Mouse (Mus musculus) stomach, postnatal 0 days (tissue): ENCODE results near the gene Pdp2. TPM values are rescaled to one million over a fixed set of nuclear protein-coding genes. Genes with fewer than 3 reads are reported as not detected.

Experiments used
- ATAC-seq: fragments of 200-750 bp; cut with Nextera tagmentation; 2 replicates; pipeline ENCODE4 v1.8.0; 2017; ENCODE audit not compliant: low FRiP score, low TSS enrichment
- DNase-seq: peaks from one replicate; pipeline ENCODE4 v3.0.0-alpha.2; 2016; ENCODE audit warnings: low spot score
- H3K27ac ChIP-seq: fragments of 300-500 bp; sonication (generic); replicated peaks from 2 replicates; pipeline ENCODE4 v1.5.1; 2014; ENCODE audit warnings: mild to moderate bottlenecking, control low read depth
- H3K27me3 ChIP-seq: fragments of 300-500 bp; sonication (generic); 2 replicates; pipeline ENCODE4 v1.6.1; 2014; ENCODE audit warnings: low read length; ENCODE audit not compliant: control insufficient read depth, insufficient read depth
- H3K36me3 ChIP-seq: fragments of 300-500 bp; sonication (generic); 2 replicates; pipeline ENCODE4 v1.6.1; 2014; ENCODE audit warnings: low read length, mixed read lengths; ENCODE audit not compliant: control insufficient read depth, insufficient read depth
- H3K4me1 ChIP-seq: fragments of 300-500 bp; sonication (generic); replicated peaks from 2 replicates; pipeline ENCODE4 v1.6.1; 2014; ENCODE audit warnings: antibody characterized with exemption; ENCODE audit not compliant: control insufficient read depth, insufficient read depth
- H3K4me2 ChIP-seq: fragments of 300-500 bp; sonication (generic); replicated peaks from 2 replicates; pipeline ENCODE4 v1.6.1; 2014; ENCODE audit warnings: low read depth, mild to moderate bottlenecking, control low read depth, moderate library complexity
- H3K4me3 ChIP-seq: fragments of 300-500 bp; sonication (generic); 2 replicates; pipeline ENCODE4 v1.5.1; 2014; ENCODE audit warnings: low read depth, low read length, control low read depth
- H3K9ac ChIP-seq: fragments of 300-500 bp; sonication (generic); 2 replicates; pipeline ENCODE4 v1.6.1; 2014; ENCODE audit warnings: mild to moderate bottlenecking, low read length, control low read depth, mixed read lengths
- H3K9me3 ChIP-seq: fragments of 300-500 bp; sonication (generic); 2 replicates; pipeline ENCODE4 v1.6.1; 2016; ENCODE audit warnings: low read length; ENCODE audit not compliant: control insufficient read depth
- CTCF ChIP-seq: IDR thresholded peaks from 2 replicates; pipeline ENCODE4 v1.5.1; 2016; ENCODE audit warnings: antibody characterized with exemption, low read depth, mild to moderate bottlenecking, moderate library complexity
- EP300 ChIP-seq: optimal IDR thresholded peaks from 2 replicates; pipeline ENCODE3; 2016; ENCODE audit warnings: antibody characterized with exemption
- WGBS: fragments of 180-500 bp; shearing (Covaris S2); extraction: QIAGEN DNeasy Blood & Tissue Kit; methylation state at CpG from one replicate; pipeline ENCODE4 v1.1.7; 2014; 5-methylcytosine and 5-hydroxymethylcytosine counted together
- polyA plus RNA-seq: library from polyadenylated mRNA; unstranded; fragments of >200 nt; fragmentation: Nextera tagmentation; extraction: Ambion mirVana; gene quantifications from 2 replicates; pipeline ENCODE4 v1.2.1, GENCODE M21; 2015

The Pdp2 gene
- polyA plus RNA-seq, 1 experiment from 2014 or later = 6.2 TPM

- peak within 1 kb of the TSS; percentile 53 for H3K9ac ChIP-seq
- no peaks in the 10 kb centered on the region for H3K27me3 ChIP-seq
- H3K27ac ChIP-seq = peak within 1 kb of the TSS; percentile 58
- H3K4me3 ChIP-seq = peak within 1 kb of the TSS; percentile 42
- ATAC-seq = peak; percentile 49; the same call in 1 of the 2 replicates
- peak; percentile 57 for DNase-seq
- H3K4me2 ChIP-seq = peak within 1 kb of the TSS; percentile 58
- TF ChIP-seq EP300 = no peak
- TF ChIP-seq CTCF = no peak
- H3K36me3 ChIP-seq = no peaks in the 10 kb centered on the region
- H3K9me3 ChIP-seq = no peaks in the 10 kb centered on the region
- H3K4me1 ChIP-seq = 0 out of 2 replicates have a peak, but pooled peaks cover 2% of the 10 kb centered on the region
- 2% methylated on average over 18 of the region's 28 CpGs for WGBS
These were observed 39.9 kb downstream of the Pdp2 start, which contains the start of gene Rrad for GRCm38 (mm10) chr8:104630981-104631663. TSS of gene Rrad (minus strand) at chr8:104631327.

GRCm38 (mm10) chr8:104631975-104632374, 40.7 kb downstream of the Pdp2 start:
- peak overlapping the region; percentile 58 for H3K27ac ChIP-seq
- H3K4me3 ChIP-seq = peak overlapping the region; percentile 42
- H3K9ac ChIP-seq = no peak overlapping the region
- no peaks in the 10 kb centered on the region for H3K9me3 ChIP-seq
- H3K4me2 ChIP-seq = peak overlapping the region; percentile 58
- no peaks in the 10 kb centered on the region for H3K36me3 ChIP-seq
- WGBS = 34% methylated on average over 5 of the region's 5 CpGs
- 0 out of 2 replicates have a peak, but pooled peaks cover 2% of the 10 kb centered on the region for H3K4me1 ChIP-seq
- DNase-seq (no peak), ATAC-seq (no peak)
- H3K27me3 ChIP-seq = no peaks in the 10 kb centered on the region
- TF ChIP-seq CTCF (no peak), EP300 (no peak)

GRCm38 (mm10) chr8:104632486-104632885, 41.2 kb downstream of the Pdp2 start:
- ATAC-seq (no peak), DNase-seq (no peak)
- H3K36me3 ChIP-seq = no peaks in the 10 kb centered on the region
- WGBS = 68% methylated on average over 6 of the region's 6 CpGs
- no peak overlapping the region for H3K4me2 ChIP-seq
- TF ChIP-seq EP300 (no peak), CTCF (no peak)
- H3K9ac ChIP-seq = no peak overlapping the region
- H3K9me3 ChIP-seq = no peaks in the 10 kb centered on the region
- no peak overlapping the region; the same call in 1 of the 2 replicates for H3K27ac ChIP-seq
- H3K27me3 ChIP-seq = no peaks in the 10 kb centered on the region
- 0 out of 2 replicates have a peak, but pooled peaks cover 2% of the 10 kb centered on the region for H3K4me1 ChIP-seq
- no peak overlapping the region for H3K4me3 ChIP-seq

GRCm38 (mm10) chr8:104633156-104633744, 42.0 kb downstream of the Pdp2 start:
- no peak overlapping the region for H3K4me2 ChIP-seq
- no peak overlapping the region for H3K27ac ChIP-seq
- H3K36me3 ChIP-seq = peaks cover 2% of the 10 kb centered on the region; the same call in 1 of the 2 replicates
- H3K9ac ChIP-seq = no peak overlapping the region
- WGBS = 55% methylated on average over 9 of the region's 9 CpGs
- H3K4me3 ChIP-seq = no peak overlapping the region
- DNase-seq (no peak), ATAC-seq (no peak)
- no peaks in the 10 kb centered on the region for H3K27me3 ChIP-seq
- H3K4me1 ChIP-seq = 0 out of 2 replicates have a peak, but pooled peaks cover 2% of the 10 kb centered on the region
- H3K9me3 ChIP-seq = no peaks in the 10 kb centered on the region
- no peak for TF ChIP-seq CTCF
- TF ChIP-seq EP300 = no peak

- Histone ChIP-seq H3K27me3 (no peaks in the 10 kb centered on the region), H3K4me1 (0 out of 2 replicates have a peak, but pooled peaks cover 2% of the 10 kb centered on the region), H3K4me2 (no peak overlapping the region), H3K27ac (no peak overlapping the region), H3K36me3 (peaks cover 6% of the 10 kb centered on the region; the same call in 1 of the 2 replicates), H3K9me3 (no peaks in the 10 kb centered on the region), H3K9ac (no peak overlapping the region), H3K4me3 (no peak overlapping the region)
- no peak for TF ChIP-seq EP300
- no peak for TF ChIP-seq CTCF
- ATAC-seq (no peak), DNase-seq (no peak)
- WGBS = 87% methylated on average over 3 of the region's 3 CpGs
These were observed 43.9 kb downstream of the Pdp2 start for GRCm38 (mm10) chr8:104635004-104635710.
